8 mouse cellular contexts compared by ENCODE assay signal in genomic region chr7:106529023-106529422, GRCm38 (mm10).
DNase-seq lines count a peak whose midpoint lies in the region; TF ChIP-seq lines count a peak whose summit lies in the region.
"Not testable (repeated sequence)": the region's sequence is repeated elsewhere in the genome, so short reads cannot be mapped to it uniquely, and the experiment has no call there.

No protein-coding gene starts in this region.

- H3K4me3 ChIP-seq in CH12.LX (replicated peaks in 1 of 3; ENCODE audit: low read depth in 2 of 3, low read length in 2 of 3, poor library complexity in 1 of 3), result not testable (repeated sequence)

- in situ Hi-C loops in CH12.LX (cut with MboI; ENCODE audit: low pct_ligation_motif_present, low pct_unique_long_range_greater_than_20kb, low sequenced_read_pairs), result not testable (repeated sequence)

- H3K36me3 ChIP-seq in CH12.LX (replicated peaks in 1 of 2; ENCODE audit: control insufficient read depth in 1 of 2, insufficient read depth in 1 of 2, low read length in 1 of 2), result not testable (repeated sequence)

- H3K4me2 ChIP-seq in CH12.LX (ENCODE audit: insufficient read depth, low read depth, poor library complexity, severe bottlenecking), result peak overlapping the region; percentile 36; the same call in 1 of the 2 replicates

- H3K9me3 ChIP-seq in CH12.LX (replicated peaks; ENCODE audit: low read length), result not testable (repeated sequence)

- TF ChIP-seq CTCF in CH12.LX (conservative IDR thresholded peaks at IDR 0.05 in 1 of 2, IDR thresholded peaks at IDR 0.05 in 1 of 2; ENCODE audit: low read depth in 2 of 2, low read length in 2 of 2), result not testable (repeated sequence)

- peaks cover 2 to 11% of the 10 kb centered on the region in 2 experiments; a peak in 2 of 4 replicates for H3K4me1 ChIP-seq in CH12.LX (ENCODE audit: control insufficient read depth in 1 of 2, insufficient read depth in 2 of 2)

- not testable (repeated sequence) for H3K27ac ChIP-seq in CH12.LX (ENCODE audit: insufficient read depth, low read depth)

- not testable (repeated sequence) for TF ChIP-seq RAD21 in CH12.LX (IDR thresholded peaks at IDR 0.05; ENCODE audit: low read depth, low read length)

- peak; percentile 61 for DNase-seq in CH12.LX (ENCODE audit: extremely low read depth)
- peak; percentile 6 for DNase-seq in brain, adult 2 months (ENCODE audit: low read depth, low spot score)
- DNase-seq in heart, adult 9 months (ENCODE audit: low spot score in 2 of 2), result peak; percentile 63 to 79
- peak; percentile 41 for DNase-seq in kidney, adult 11 months
- peak; percentile 49 for DNase-seq in layer of hippocampus, adult 9-11 months
- peak; percentile 43 to 55 for DNase-seq in lung, adult 18-20 months
- DNase-seq in monocyte, adult 2 months (ENCODE audit: low read depth in 1 of 2, low spot score in 2 of 2), result peak; percentile 11 to 22
- peak; percentile 39 for DNase-seq in thymus, postnatal 0 days (ENCODE audit: low spot score)

- H3K9ac ChIP-seq in CH12.LX (ENCODE audit: insufficient read depth, low read depth), result not testable (repeated sequence)

- TF ChIP-seq EP300 in CH12.LX (IDR thresholded peaks at IDR 0.05; ENCODE audit: low read length), result 0 out of 2 replicates have a peak, but pooled peaks have one; percentile 23

- not testable (repeated sequence) for H3K27me3 ChIP-seq in CH12.LX (replicated peaks)

- TF ChIP-seq POLR2A in CH12.LX (IDR thresholded peaks at IDR 0.05; ENCODE audit: low read depth, low read length), result not testable (repeated sequence)

- dilution Hi-C loops in CH12.LX (cut with MboI; ENCODE audit: extremely low pct_ligation_motif_present, extremely low pct_unique_long_range_greater_than_20kb, low sequenced_read_pairs), result not testable (repeated sequence)

- not testable (repeated sequence) for H3K79me2 ChIP-seq in CH12.LX (replicated peaks; ENCODE audit: control insufficient read depth, extremely low read depth, insufficient read depth, poor library complexity, severe bottlenecking)

TF ChIP-seq in CH12.LX, 34 proteins besides CTCF, POLR2A, EP300 and RAD21:
- TF ChIP-seq TBP (conservative IDR thresholded peaks at IDR 0.05; ENCODE audit: low read depth, low read length) (0 out of 2 replicates have a peak, but pooled peaks have one; percentile 23), MEF2A (IDR thresholded peaks at IDR 0.05; ENCODE audit: borderline replicate concordance, low read depth, low read length) (peak; percentile 77), IRF4 (IDR thresholded peaks at IDR 0.05; ENCODE audit: low read depth, low read length) (peak; percentile 59; the same call in 1 of the 2 replicates), ETS1 (conservative IDR thresholded peaks at IDR 0.05; ENCODE audit: low read depth, low read length) (peak; percentile 28; the same call in 1 of the 2 replicates)

Comparison
In these comparisons a context has a peak if more than half of its experiments do, and no peak if none do; other contexts are left out.
1. DNase-seq: peak in every context shown above with its lines; median percentile 71 in heart, adult 9 months; 61 in CH12.LX; 49 in layer of hippocampus, adult 9-11 months; 49 in lung, adult 18-20 months; 41 in kidney, adult 11 months; 39 in thymus, postnatal 0 days; 16 in monocyte, adult 2 months; 6 in brain, adult 2 months.